Comparison of ENCODE assay signal across 27 mouse cellular contexts in genomic region chr6:135813755-135814154, GRCm38 (mm10).
DNase-seq lines count a peak whose midpoint lies in the region; ATAC-seq and TF ChIP-seq lines count a peak whose summit lies in the region.
"Had no signal": no experiment of that assay in that cellular context is flagged by ENCODE, and none has a peak within 500 bp of the region (broad histone marks: within the 10 kb centered on the region; RNA-seq: fewer than 3 reads in every experiment).

No protein-coding gene starts in this region.

- H3K4me3 ChIP-seq in embryonic facial prominence, embryonic 11.5 days (ENCODE audit: low read depth, low read length): no peak overlapping the region
- H3K4me3 ChIP-seq in embryonic facial prominence, embryonic 10.5 days: no peak overlapping the region
- no peak overlapping the region for H3K4me3 ChIP-seq in kidney, embryonic 15.5 days (replicated peaks)
- H3K4me3 ChIP-seq in kidney, postnatal 0 days (replicated peaks; ENCODE audit: low read depth, low read length): no peak overlapping the region
- no peak overlapping the region for H3K4me3 ChIP-seq in left cerebral cortex, adult 2 months
- H3K4me3 ChIP-seq: embryonic facial prominence, embryonic 13.5 days; forebrain, embryonic 13.5 days; forebrain, embryonic 15.5 days had no signal

- no peak for ATAC-seq in embryonic facial prominence, embryonic 11.5 days (replicated peaks; ENCODE audit: insufficient number of reproducible peaks, low FRiP score, low TSS enrichment, low read depth)
- peak; percentile 76 for ATAC-seq in kidney, embryonic 15.5 days (replicated peaks; ENCODE audit: low FRiP score)
- ATAC-seq in kidney, postnatal 0 days (replicated peaks; ENCODE audit: low FRiP score, low read depth): no peak
- ATAC-seq: activated CD4-positive, CD25-positive, alpha-beta regulatory T cell, adult 4 months; CD4-positive, CD25-positive, alpha-beta regulatory T cell, adult 4 months; forebrain, embryonic 13.5 days; forebrain, embryonic 15.5 days; forebrain, postnatal 0 days; Patski had no signal

- no peak overlapping the region for H3K4me2 ChIP-seq in embryonic facial prominence, embryonic 11.5 days (ENCODE audit: low read depth, low read length)
- no peak overlapping the region for H3K4me2 ChIP-seq in kidney, embryonic 15.5 days
- H3K4me2 ChIP-seq in kidney, postnatal 0 days (ENCODE audit: low read length): no peak overlapping the region
- H3K4me2 ChIP-seq: embryonic facial prominence, embryonic 13.5 days; forebrain, embryonic 13.5 days; forebrain, embryonic 15.5 days had no signal

- no peaks in the 10 kb centered on the region for H3K9me3 ChIP-seq in embryonic facial prominence, embryonic 11.5 days (replicated peaks; ENCODE audit: control insufficient read depth, low read length)
- no peaks in the 10 kb centered on the region for H3K9me3 ChIP-seq in embryonic facial prominence, embryonic 10.5 days
- H3K9me3 ChIP-seq in kidney, embryonic 15.5 days (replicated peaks): no peaks in the 10 kb centered on the region
- no peaks in the 10 kb centered on the region for H3K9me3 ChIP-seq in kidney, postnatal 0 days (replicated peaks; ENCODE audit: low read length)
- H3K9me3 ChIP-seq: embryonic facial prominence, embryonic 13.5 days; forebrain, embryonic 13.5 days; forebrain, embryonic 15.5 days had no signal

- no peak for TF ChIP-seq CTCF in kidney, postnatal 0 days (IDR thresholded peaks at IDR 0.05; ENCODE audit: low read depth)
- no peak for TF ChIP-seq CTCF in left cerebral cortex, adult 2 months (IDR thresholded peaks at IDR 0.05)

- no peaks in the 10 kb centered on the region for H3K27me3 ChIP-seq in embryonic facial prominence, embryonic 11.5 days (ENCODE audit: control insufficient read depth, insufficient read depth, low read length)
- H3K27me3 ChIP-seq in embryonic facial prominence, embryonic 10.5 days (replicated peaks; ENCODE audit: low read depth, poor library complexity, severe bottlenecking): no peaks in the 10 kb centered on the region
- no peaks in the 10 kb centered on the region for H3K27me3 ChIP-seq in kidney, embryonic 15.5 days
- H3K27me3 ChIP-seq in kidney, postnatal 0 days (ENCODE audit: insufficient read depth, low read length): no peaks in the 10 kb centered on the region
- H3K27me3 ChIP-seq: CH12.LX; embryonic facial prominence, embryonic 13.5 days; forebrain, embryonic 13.5 days; forebrain, embryonic 15.5 days; Patski had no signal

- no peaks in the 10 kb centered on the region for H3K4me1 ChIP-seq in embryonic facial prominence, embryonic 11.5 days (ENCODE audit: control insufficient read depth, insufficient read depth, low read length)
- H3K4me1 ChIP-seq in embryonic facial prominence, embryonic 10.5 days: no peaks in the 10 kb centered on the region
- peaks cover 9% of the 10 kb centered on the region for H3K4me1 ChIP-seq in kidney, embryonic 15.5 days
- no peaks in the 10 kb centered on the region for H3K4me1 ChIP-seq in kidney, postnatal 0 days (replicated peaks; ENCODE audit: insufficient read depth, low read length)
- H3K4me1 ChIP-seq: forebrain, embryonic 13.5 days; forebrain, embryonic 15.5 days had no signal

- 64% methylated on average over 7 of the region's 7 CpGs for WGBS in embryonic facial prominence, embryonic 11.5 days
- WGBS in embryonic facial prominence, embryonic 10.5 days: 76% methylated on average over 7 of the region's 7 CpGs
- WGBS in kidney, embryonic 15.5 days: 43% methylated on average over 7 of the region's 7 CpGs
- WGBS in kidney, postnatal 0 days: 28% methylated on average over 7 of the region's 7 CpGs

- no peak overlapping the region for H3K9ac ChIP-seq in embryonic facial prominence, embryonic 11.5 days (replicated peaks; ENCODE audit: low read length)
- no peak overlapping the region for H3K9ac ChIP-seq in kidney, embryonic 15.5 days
- H3K9ac ChIP-seq in kidney, postnatal 0 days (ENCODE audit: low read depth, low read length): no peak overlapping the region
- H3K9ac ChIP-seq: embryonic facial prominence, embryonic 13.5 days; forebrain, embryonic 13.5 days; forebrain, embryonic 15.5 days; forebrain, postnatal 0 days had no signal

- intact Hi-C loops in left cerebral cortex, adult 2 months (cut with DNase I): no loop called here
- intact Hi-C loops in left cerebral cortex, postnatal 25 days (cut with DNase I): no loop called here

- no peak overlapping the region for H3K27ac ChIP-seq in embryonic facial prominence, embryonic 11.5 days (replicated peaks; ENCODE audit: low read depth, low read length)
- H3K27ac ChIP-seq in embryonic facial prominence, embryonic 10.5 days (replicated peaks): no peak overlapping the region
- H3K27ac ChIP-seq in kidney, embryonic 15.5 days: peak overlapping the region; percentile 54; the same call in 1 of the 2 replicates
- H3K27ac ChIP-seq in kidney, postnatal 0 days: no peak overlapping the region
- H3K27ac ChIP-seq in left cerebral cortex, adult 2 months: peak overlapping the region; percentile 60; the same call in 1 of the 2 replicates
- H3K27ac ChIP-seq: embryonic facial prominence, embryonic 13.5 days; forebrain, embryonic 13.5 days; forebrain, embryonic 15.5 days had no signal

- DNase-seq in embryonic facial prominence, embryonic 11.5 days (ENCODE audit: low spot score): peak; percentile 13
- DNase-seq in embryonic facial prominence, embryonic 10.5 days (ENCODE audit: low spot score): no peak
- no peak for DNase-seq in kidney, postnatal 36 days
- DNase-seq in kidney, postnatal 0 days (ENCODE audit: low spot score): peak; percentile 47
- DNase-seq in kidney, postnatal 10 days: no peak
- no peak for DNase-seq in left cerebral cortex, adult 2 months (ENCODE audit: extremely low spot score in 1 of 2, low spot score in 2 of 2)
- DNase-seq in left cerebral cortex, postnatal 25 days (ENCODE audit: low spot score in 2 of 2): no peak
- DNase-seq: adrenal gland, adult 8-10 months; adrenal gland, postnatal 14 days; adrenal gland, postnatal 36 days; B cell, adult 2 months; cerebellum, adult 11-12 months; cerebellum, adult 2 months; cerebellum, adult 9-10 months; cerebellum, postnatal 14 days; cerebellum, postnatal 36 days; embryo, embryonic 11 days; forebrain, postnatal 0 days had no signal

- no peaks in the 10 kb centered on the region for H3K36me3 ChIP-seq in embryonic facial prominence, embryonic 11.5 days (replicated peaks; ENCODE audit: control insufficient read depth, insufficient read depth, low read depth, low read length)
- H3K36me3 ChIP-seq in embryonic facial prominence, embryonic 10.5 days (replicated peaks): no peaks in the 10 kb centered on the region
- no peaks in the 10 kb centered on the region for H3K36me3 ChIP-seq in kidney, embryonic 15.5 days
- H3K36me3 ChIP-seq in kidney, postnatal 0 days (ENCODE audit: insufficient read depth, low read length): no peaks in the 10 kb centered on the region
- H3K36me3 ChIP-seq: embryonic facial prominence, embryonic 13.5 days; forebrain, embryonic 15.5 days; G1E had no signal

Comparison
In these comparisons a context has a peak if more than half of its experiments do, and no peak if none do; other contexts are left out.
1. DNase-seq: peak in embryonic facial prominence, embryonic 11.5 days (single experiment) and kidney, postnatal 0 days (single experiment); none in embryonic facial prominence, embryonic 10.5 days (single experiment), kidney, postnatal 36 days (0 of 2), kidney, postnatal 10 days (single experiment), left cerebral cortex, adult 2 months (0 of 2) and left cerebral cortex, postnatal 25 days (0 of 2).
2. H3K27ac ChIP-seq: peak in kidney, embryonic 15.5 days (single experiment) and left cerebral cortex, adult 2 months (single experiment); none in embryonic facial prominence, embryonic 11.5 days (single experiment), embryonic facial prominence, embryonic 10.5 days (single experiment) and kidney, postnatal 0 days (single experiment).